Mouse (Mus musculus) intestine, postnatal 0 days (tissue): ENCODE measurements around the gene Znhit3. TPM values are rescaled to one million over a fixed set of nuclear protein-coding genes. Genes with fewer than 3 reads are reported as not detected.

Experiments
- ATAC-seq: fragments of 200-750 bp; cut with Nextera tagmentation; 2 replicates; pipeline ENCODE4 v1.8.0; 2017; ENCODE audit warnings: mild to moderate bottlenecking, moderate TSS enrichment, moderate library complexity
- H3K27ac ChIP-seq: fragments of 300-500 bp; sonication (generic); 2 replicates; pipeline ENCODE4 v1.5.1; 2014; ENCODE audit warnings: mild to moderate bottlenecking, low read depth, low read length, moderate library complexity
- H3K27me3 ChIP-seq: fragments of 300-500 bp; sonication (generic); replicated peaks from 2 replicates; pipeline ENCODE4 v1.6.1; 2014; ENCODE audit warnings: low read length, mixed read lengths; ENCODE audit not compliant: control insufficient read depth, insufficient read depth
- H3K36me3 ChIP-seq: fragments of 300-500 bp; sonication (generic); 2 replicates; pipeline ENCODE4 v1.6.1; 2014; ENCODE audit warnings: mild to moderate bottlenecking, moderate library complexity; ENCODE audit not compliant: control insufficient read depth, insufficient read depth
- H3K4me1 ChIP-seq: fragments of 300-500 bp; sonication (generic); replicated peaks from 2 replicates; pipeline ENCODE4 v1.6.1; 2014; ENCODE audit warnings: antibody characterized with exemption, low read length, mixed read lengths; ENCODE audit not compliant: control insufficient read depth, insufficient read depth
- H3K4me2 ChIP-seq: fragments of 300-500 bp; sonication (generic); replicated peaks from 2 replicates; pipeline ENCODE4 v1.6.1; 2014; ENCODE audit warnings: low read depth, mild to moderate bottlenecking, moderate library complexity
- H3K4me3 ChIP-seq: fragments of 300-500 bp; sonication (generic); 2 replicates; pipeline ENCODE4 v1.5.1; 2014; ENCODE audit warnings: low read depth, low read length
- H3K9ac ChIP-seq: fragments of 300-500 bp; sonication (generic); 2 replicates; pipeline ENCODE4 v1.6.1; 2014; ENCODE audit warnings: mild to moderate bottlenecking, low read depth, low read length
- H3K9me3 ChIP-seq: fragments of 300-500 bp; sonication (generic); 2 replicates; pipeline ENCODE4 v1.6.1; 2016; ENCODE audit warnings: mixed run types; ENCODE audit not compliant: control insufficient read depth
- CTCF ChIP-seq: sonication (generic); IDR thresholded peaks from 2 replicates; pipeline ENCODE4 v1.5.1; 2016; ENCODE audit warnings: low read depth, mild to moderate bottlenecking, control low read depth, antibody characterized with exemption, moderate library complexity
- WGBS: fragments of 180-500 bp; shearing (Covaris S2); extraction: QIAGEN DNeasy Blood & Tissue Kit; methylation state at CpG from one replicate; pipeline ENCODE4 v1.1.7; 2014; 5-methylcytosine and 5-hydroxymethylcytosine counted together
- polyA plus RNA-seq: library from polyadenylated mRNA; unstranded; fragments of >200 nt; fragmentation: Nextera tagmentation; extraction: Ambion mirVana; gene quantifications from 2 replicates; pipeline ENCODE4 v1.2.1, GENCODE M21; 2015

Znhit3 gene
- polyA plus RNA-seq, result 22.6 and 23.5 TPM in 2 replicates

DNA sequence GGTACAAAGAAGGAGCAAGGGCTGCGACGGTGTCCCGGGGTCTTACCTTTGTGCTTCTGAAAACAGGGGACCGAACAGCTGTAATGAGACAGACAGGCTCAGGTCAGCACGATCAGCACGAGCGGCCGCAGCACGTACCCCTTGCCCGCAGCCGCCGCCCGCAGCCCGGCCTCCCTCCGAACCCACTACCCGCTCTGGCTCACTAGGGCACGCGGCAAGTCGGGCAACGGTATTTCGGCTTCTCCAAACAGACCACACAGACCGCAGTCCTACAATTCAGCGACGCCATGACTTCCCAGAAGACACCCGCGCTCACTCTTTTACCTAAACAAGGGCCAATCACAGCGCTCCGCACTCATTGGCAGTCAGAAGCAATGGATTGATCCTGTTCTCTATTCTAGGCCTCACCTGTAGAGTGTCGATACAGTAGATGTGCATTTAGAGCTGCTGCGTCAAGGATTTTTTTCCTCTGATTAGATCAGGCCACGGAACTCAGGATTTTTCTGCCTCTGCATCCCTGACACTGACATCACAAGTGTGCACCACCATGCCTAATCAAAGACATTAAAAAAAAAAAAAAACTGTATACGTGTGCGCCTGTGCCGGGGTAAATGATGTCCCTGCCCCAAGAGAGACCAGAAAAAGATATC is at the start of gene Znhit3:
Gene Znhit3, minus strand, starts transcription at position 314 of the 650 bp plus-strand sequence.
- H3K9me3 ChIP-seq, result no peaks in the 10 kb centered on the region
- ATAC-seq, result peak; percentile 87
- peak within 1 kb of the TSS; percentile 89 for H3K4me3 ChIP-seq
- peak; percentile 7; the same call in 1 of the 2 replicates for TF ChIP-seq CTCF
- WGBS, result 4% methylated on average over 34 of the region's 34 CpGs
- peaks cover 3% of the 10 kb centered on the region; the same call in 1 of the 2 replicates for H3K4me1 ChIP-seq
- H3K27me3 ChIP-seq, result no peaks in the 10 kb centered on the region
- no peak within 1 kb of the TSS for H3K27ac ChIP-seq
- peaks cover 26% of the 10 kb centered on the region; the same call in 1 of the 2 replicates for H3K36me3 ChIP-seq
- peak within 1 kb of the TSS; percentile 79 for H3K4me2 ChIP-seq
- H3K9ac ChIP-seq, result peak within 1 kb of the TSS; percentile 80

GRCm38 (mm10) chr11:84963556-84963955 is 47.4 kb upstream of the Znhit3 start:
- Histone ChIP-seq H3K4me1 (no peaks in the 10 kb centered on the region), H3K4me2 (no peak overlapping the region), H3K27me3 (peaks cover 7% of the 10 kb centered on the region), H3K27ac (no peak overlapping the region), H3K4me3 (no peak overlapping the region), H3K36me3 (no peaks in the 10 kb centered on the region), H3K9me3 (no peaks in the 10 kb centered on the region), H3K9ac (no peak overlapping the region)
- WGBS, result 66% methylated on average over 3 of the region's 3 CpGs
- no peak for ATAC-seq
- TF ChIP-seq CTCF, result no peak

DNA sequence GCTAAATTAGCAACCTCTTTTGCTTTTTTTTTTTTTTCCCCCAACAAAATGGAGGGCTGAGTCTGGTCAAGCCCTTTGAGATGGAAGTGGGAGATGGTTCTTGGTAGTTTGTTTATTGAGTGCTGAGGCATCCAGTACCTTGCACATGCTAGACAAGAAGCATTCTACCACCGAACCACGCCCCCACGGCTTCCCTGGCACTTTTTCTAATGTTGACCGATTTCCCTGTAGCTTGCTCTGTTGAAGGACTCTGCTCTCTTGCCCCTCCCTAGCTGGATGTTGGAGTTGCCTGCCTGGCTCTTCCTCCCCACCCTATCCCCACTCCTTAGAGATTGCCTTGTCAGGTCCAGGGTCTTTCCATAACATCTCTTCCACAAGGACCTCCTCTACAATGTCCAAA is 46.4 kb upstream of the Znhit3 start:
- peaks cover 11% of the 10 kb centered on the region for H3K27me3 ChIP-seq
- 55% methylated on average over 4 of the region's 4 CpGs for WGBS
- no peak for ATAC-seq

GRCm38 (mm10) chr11:84961571-84961970 is 45.4 kb upstream of the Znhit3 start:
- no peak for TF ChIP-seq CTCF
- 88% methylated on average over 4 of the region's 4 CpGs for WGBS
- no peak for ATAC-seq
- H3K36me3 ChIP-seq, result no peaks in the 10 kb centered on the region
- peaks cover 20% of the 10 kb centered on the region for H3K27me3 ChIP-seq
- H3K27ac ChIP-seq, result no peak overlapping the region
- H3K4me1 ChIP-seq, result no peaks in the 10 kb centered on the region
- H3K9ac ChIP-seq, result no peak overlapping the region
- no peak overlapping the region for H3K4me2 ChIP-seq
- H3K9me3 ChIP-seq, result no peaks in the 10 kb centered on the region
- no peak overlapping the region for H3K4me3 ChIP-seq

More for the DNA sequence above, 46.4 kb upstream of the Znhit3 start:
- TF ChIP-seq CTCF, result no peak
- Histone ChIP-seq H3K36me3 (no peaks in the 10 kb centered on the region), H3K4me1 (no peaks in the 10 kb centered on the region), H3K4me2 (no peak overlapping the region), H3K27ac (no peak overlapping the region), H3K9me3 (no peaks in the 10 kb centered on the region), H3K4me3 (no peak overlapping the region), H3K9ac (no peak overlapping the region)

DNA sequence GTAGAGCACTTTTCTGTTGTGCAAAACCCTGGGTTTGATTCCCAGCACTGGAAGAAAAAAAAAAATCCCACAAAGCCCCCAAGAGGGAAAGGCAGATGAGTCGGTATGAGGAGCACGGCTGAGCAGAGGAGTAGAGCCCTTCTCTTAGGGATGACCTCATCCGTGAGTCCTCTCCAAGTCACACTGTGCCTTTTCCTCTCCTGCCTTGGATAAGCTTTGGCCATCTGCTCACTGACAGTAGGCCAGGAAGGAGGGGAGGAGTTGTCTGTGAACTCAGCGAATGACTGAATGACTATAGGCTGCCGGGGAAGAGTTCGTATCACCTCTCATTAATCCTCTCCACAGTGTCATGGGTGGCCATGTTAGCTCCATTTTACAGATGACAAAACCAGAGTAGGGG is 44.6 kb upstream of the Znhit3 start:
- no peak overlapping the region for H3K4me3 ChIP-seq
- no peak overlapping the region for H3K9ac ChIP-seq
- H3K27me3 ChIP-seq, result peaks cover 28% of the 10 kb centered on the region
- no peaks in the 10 kb centered on the region for H3K9me3 ChIP-seq
- H3K4me2 ChIP-seq, result no peak overlapping the region
- no peak overlapping the region for H3K27ac ChIP-seq
- no peaks in the 10 kb centered on the region for H3K36me3 ChIP-seq
- no peak for TF ChIP-seq CTCF
- WGBS, result 72% methylated on average over 6 of the region's 6 CpGs
- no peak for ATAC-seq
- no peaks in the 10 kb centered on the region for H3K4me1 ChIP-seq

DNA sequence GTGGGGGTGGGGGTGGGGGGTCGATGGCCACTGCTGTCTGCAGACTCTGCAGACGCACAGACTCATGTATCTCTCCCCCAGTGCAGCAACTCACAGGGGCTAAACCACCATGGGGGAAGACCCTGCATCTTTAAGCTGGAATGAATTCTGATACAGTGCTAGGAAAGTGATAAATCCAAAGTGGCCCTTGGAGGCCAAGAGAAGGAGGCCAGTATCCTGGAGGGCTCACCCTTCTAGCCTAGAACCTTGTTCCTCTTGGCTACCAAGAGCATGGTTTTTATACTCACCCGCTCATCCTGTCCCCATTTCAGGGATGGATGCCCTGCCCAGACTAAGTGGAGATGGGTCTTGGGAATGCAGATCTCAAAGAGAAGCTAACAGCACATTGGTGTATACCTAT is 44.1 kb upstream of the Znhit3 start:
- H3K27ac ChIP-seq, result no peak overlapping the region
- 65% methylated on average over 3 of the region's 3 CpGs for WGBS
- H3K36me3 ChIP-seq, result no peaks in the 10 kb centered on the region
- no peaks in the 10 kb centered on the region for H3K9me3 ChIP-seq
- H3K4me2 ChIP-seq, result no peak overlapping the region
- ATAC-seq, result no peak
- H3K4me1 ChIP-seq, result no peaks in the 10 kb centered on the region
- no peak overlapping the region for H3K4me3 ChIP-seq
- no peak overlapping the region for H3K9ac ChIP-seq
- no peak for TF ChIP-seq CTCF
- peaks cover 29% of the 10 kb centered on the region for H3K27me3 ChIP-seq
